Mouse (Mus musculus) midbrain, embryonic 13.5 days (tissue): Measurements from ENCODE around the gene Spg21. TPM values are rescaled to one million over a fixed set of nuclear protein-coding genes. Genes with fewer than 3 reads are reported as not detected.

Experiments used
- ATAC-seq: fragments of 200-750 bp; cut with Nextera tagmentation; 2 replicates; pipeline ENCODE4 v1.8.0; 2017; ENCODE audit warnings: mild to moderate bottlenecking, moderate TSS enrichment, moderate library complexity
- H3K27ac ChIP-seq: fragments of 300-500 bp; sonication (generic); 2 replicates; pipeline ENCODE4 v1.5.1; 2015; ENCODE audit warnings: inconsistent platforms, mild to moderate bottlenecking, moderate library complexity
- H3K27me3 ChIP-seq: fragments of 300-500 bp; sonication (generic); 2 replicates; pipeline ENCODE4 v1.6.1; 2015; ENCODE audit warnings: mild to moderate bottlenecking, inconsistent platforms
- H3K36me3 ChIP-seq: fragments of 300-500 bp; sonication (generic); 2 replicates; pipeline ENCODE4 v1.6.1; 2015; ENCODE audit warnings: mild to moderate bottlenecking, inconsistent platforms
- H3K4me1 ChIP-seq: fragments of 300-500 bp; sonication (generic); replicated peaks from 2 replicates; pipeline ENCODE4 v1.6.1; 2015; ENCODE audit warnings: inconsistent platforms
- H3K4me2 ChIP-seq: fragments of 300-500 bp; sonication (generic); replicated peaks from 2 replicates; pipeline ENCODE4 v1.6.1; 2015; ENCODE audit warnings: moderate library complexity, mild to moderate bottlenecking, inconsistent platforms
- H3K4me3 ChIP-seq: fragments of 300-500 bp; sonication (generic); replicated peaks from 2 replicates; pipeline ENCODE4 v1.5.1; 2015; ENCODE audit warnings: mild to moderate bottlenecking, inconsistent platforms
- H3K9ac ChIP-seq: fragments of 300-500 bp; sonication (generic); replicated peaks from 2 replicates; pipeline ENCODE4 v1.6.1; 2015; ENCODE audit warnings: mild to moderate bottlenecking, inconsistent platforms
- H3K9me3 ChIP-seq: fragments of 300-500 bp; sonication (generic); 2 replicates; pipeline ENCODE4 v1.6.1; 2016; ENCODE audit warnings: mild to moderate bottlenecking, inconsistent platforms
- WGBS: fragments of 180-500 bp; shearing (Covaris S2); methylation state at CpG from one replicate; pipeline ENCODE4 v1.1.7; 2015; 5-methylcytosine and 5-hydroxymethylcytosine counted together
- polyA plus RNA-seq: library from polyadenylated mRNA; unstranded; fragments of >200 nt; fragmentation: Nextera tagmentation; extraction: Ambion mirVana; gene quantifications from 2 replicates; pipeline ENCODE4 v1.2.1, GENCODE M21; 2015

The Spg21 gene
- 138 and 140 TPM in 2 replicates for polyA plus RNA-seq

GRCm38 (mm10) chr9:65460732-65461442 is at the start of gene Spg21:
Gene Spg21, plus strand, starts transcription at chr9:65460947.
- H3K9ac ChIP-seq = peak within 1 kb of the TSS; percentile 82
- H3K4me2 ChIP-seq = peak within 1 kb of the TSS; percentile 69
- H3K4me3 ChIP-seq = peak within 1 kb of the TSS; percentile 72
- peak; percentile 97 for ATAC-seq
- H3K4me1 ChIP-seq = peaks cover 33% of the 10 kb centered on the region
- H3K27me3 ChIP-seq = no peaks in the 10 kb centered on the region
- no peaks in the 10 kb centered on the region for H3K9me3 ChIP-seq
- peak within 1 kb of the TSS; percentile 86 for H3K27ac ChIP-seq
- peaks cover 10% of the 10 kb centered on the region for H3K36me3 ChIP-seq
- WGBS = 1% methylated on average over 53 of the region's 53 CpGs

GRCm38 (mm10) chr9:65411326-65411725 is 49.4 kb upstream of the Spg21 start:
- H3K9ac ChIP-seq = no peak overlapping the region
- H3K9me3 ChIP-seq = no peaks in the 10 kb centered on the region
- WGBS = 78% methylated on average over 3 of the region's 3 CpGs

GRCm38 (mm10) chr9:65417738-65418137 is 43.0 kb upstream of the Spg21 start:
- WGBS = 53% methylated on average over 3 of the region's 3 CpGs

More at GRCm38 (mm10) chr9:65411326-65411725, 49.4 kb upstream of the Spg21 start:
- Histone ChIP-seq H3K27ac (no peak overlapping the region), H3K36me3 (no peaks in the 10 kb centered on the region), H3K4me1 (no peaks in the 10 kb centered on the region), H3K4me2 (no peak overlapping the region), H3K4me3 (no peak overlapping the region), H3K27me3 (no peaks in the 10 kb centered on the region)
- no peak for ATAC-seq

DNA sequence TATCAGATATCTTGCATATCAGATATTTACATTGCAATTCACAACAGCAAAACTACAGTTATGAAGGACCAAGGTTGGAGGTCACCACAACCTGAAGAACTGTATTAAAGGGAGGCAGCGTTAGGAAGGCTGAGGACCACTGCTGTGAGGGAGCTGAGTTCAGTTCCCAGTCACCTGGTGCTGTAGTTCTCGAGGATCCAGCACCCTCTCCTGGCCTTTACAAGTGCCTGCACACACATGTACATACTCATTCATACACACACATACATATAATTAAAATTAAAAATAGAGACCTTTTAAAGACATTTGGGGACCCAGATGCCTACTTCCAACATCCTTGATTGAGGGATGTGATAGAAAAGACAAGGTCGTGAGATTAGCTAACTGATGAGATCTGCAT is 41.1 kb upstream of the Spg21 start:
- Histone ChIP-seq H3K4me1 (no peaks in the 10 kb centered on the region), H3K9me3 (no peaks in the 10 kb centered on the region), H3K27ac (no peak overlapping the region), H3K4me3 (no peak overlapping the region), H3K4me2 (no peak overlapping the region), H3K27me3 (no peaks in the 10 kb centered on the region), H3K36me3 (no peaks in the 10 kb centered on the region), H3K9ac (no peak overlapping the region)
- ATAC-seq = no peak
- WGBS = 76% methylated on average over 3 of the region's 3 CpGs

More at GRCm38 (mm10) chr9:65417738-65418137, 43.0 kb upstream of the Spg21 start:
- Histone ChIP-seq H3K27ac (no peak overlapping the region), H3K36me3 (no peaks in the 10 kb centered on the region), H3K4me2 (no peak overlapping the region), H3K9ac (no peak overlapping the region), H3K4me3 (no peak overlapping the region), H3K9me3 (no peaks in the 10 kb centered on the region), H3K27me3 (no peaks in the 10 kb centered on the region), H3K4me1 (no peaks in the 10 kb centered on the region)
- ATAC-seq = no peak

DNA sequence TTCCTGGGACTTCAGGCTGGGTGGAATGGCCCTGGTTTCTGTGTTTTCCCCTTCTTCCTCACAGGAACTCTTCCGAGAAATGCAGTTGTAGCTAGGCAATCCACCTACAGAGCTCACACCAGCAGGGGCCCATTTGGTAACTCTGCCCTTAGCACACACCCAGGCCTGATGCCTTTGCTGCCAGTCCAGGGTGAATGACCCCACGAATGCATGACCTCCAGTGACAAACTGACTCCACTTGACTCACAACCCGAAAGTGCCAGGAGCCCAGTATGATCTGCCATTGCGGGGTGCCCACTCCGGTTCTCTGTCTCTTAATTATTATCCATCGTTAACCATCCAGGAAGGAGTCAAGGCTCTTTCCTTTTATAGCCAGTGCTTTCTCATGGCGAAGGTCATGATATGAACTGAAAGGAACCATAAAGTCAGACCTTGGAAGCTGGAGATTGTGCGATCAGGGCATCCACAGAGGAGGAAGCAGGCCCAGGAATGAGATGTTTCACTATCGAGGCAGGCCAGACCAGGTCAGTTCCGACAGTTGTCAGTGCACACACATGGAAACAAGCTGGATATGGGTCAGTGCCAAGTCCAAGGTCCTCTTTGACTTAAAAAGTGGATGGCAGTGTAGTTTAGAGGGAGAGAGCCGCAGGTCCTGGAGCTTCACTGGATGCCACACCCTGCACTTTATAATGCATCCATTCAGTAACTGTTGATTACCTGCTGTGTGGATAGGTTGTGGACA is 37.8 kb upstream of the Spg21 start, which contains the start of gene Slc51b:
TSS of gene Slc51b (minus strand) at position 196 of the 742 bp plus-strand sequence.
- Histone ChIP-seq H3K4me2 (no peak within 1 kb of the TSS), H3K9me3 (no peaks in the 10 kb centered on the region), H3K4me3 (no peak within 1 kb of the TSS), H3K4me1 (no peaks in the 10 kb centered on the region), H3K27me3 (no peaks in the 10 kb centered on the region), H3K9ac (no peak within 1 kb of the TSS), H3K27ac (no peak within 1 kb of the TSS), H3K36me3 (no peaks in the 10 kb centered on the region)
- no peak for ATAC-seq
- 82% methylated on average over 11 of the region's 11 CpGs for WGBS

GRCm38 (mm10) chr9:65424393-65424792 is 36.4 kb upstream of the Spg21 start:
- H3K27ac ChIP-seq = no peak overlapping the region
- no peaks in the 10 kb centered on the region for H3K27me3 ChIP-seq
- H3K36me3 ChIP-seq = no peaks in the 10 kb centered on the region
- H3K4me1 ChIP-seq = no peaks in the 10 kb centered on the region
- no peak for ATAC-seq
- H3K4me3 ChIP-seq = no peak overlapping the region
- no peaks in the 10 kb centered on the region for H3K9me3 ChIP-seq
- H3K4me2 ChIP-seq = no peak overlapping the region
- WGBS = 53% methylated on average over 3 of the region's 3 CpGs
- H3K9ac ChIP-seq = no peak overlapping the region

DNA sequence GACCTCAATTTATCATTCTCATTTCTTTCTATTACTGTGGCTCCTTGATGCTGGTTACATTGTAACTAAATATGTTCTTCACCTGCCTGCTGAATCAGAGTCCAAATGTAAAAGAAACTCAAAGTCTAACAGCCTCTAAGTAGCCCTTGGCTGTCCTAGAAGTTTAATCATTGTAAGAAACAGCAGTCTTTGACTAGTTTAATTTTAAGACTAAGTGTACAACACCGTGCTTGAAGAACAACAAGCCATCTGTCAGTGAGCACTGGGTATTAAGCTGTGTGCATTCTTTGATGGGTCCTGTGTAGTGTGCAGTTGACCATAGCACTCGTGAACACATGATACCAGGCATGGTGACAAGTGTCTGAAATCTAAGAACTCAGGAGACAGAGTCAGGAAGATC is 33.2 kb upstream of the Spg21 start:
- Histone ChIP-seq H3K4me3 (no peak overlapping the region), H3K27ac (no peak overlapping the region), H3K4me1 (no peaks in the 10 kb centered on the region), H3K36me3 (no peaks in the 10 kb centered on the region), H3K9ac (no peak overlapping the region), H3K9me3 (no peaks in the 10 kb centered on the region), H3K4me2 (no peak overlapping the region), H3K27me3 (no peaks in the 10 kb centered on the region)
- ATAC-seq = no peak
- 74% methylated on average over 2 of the region's 2 CpGs for WGBS

DNA sequence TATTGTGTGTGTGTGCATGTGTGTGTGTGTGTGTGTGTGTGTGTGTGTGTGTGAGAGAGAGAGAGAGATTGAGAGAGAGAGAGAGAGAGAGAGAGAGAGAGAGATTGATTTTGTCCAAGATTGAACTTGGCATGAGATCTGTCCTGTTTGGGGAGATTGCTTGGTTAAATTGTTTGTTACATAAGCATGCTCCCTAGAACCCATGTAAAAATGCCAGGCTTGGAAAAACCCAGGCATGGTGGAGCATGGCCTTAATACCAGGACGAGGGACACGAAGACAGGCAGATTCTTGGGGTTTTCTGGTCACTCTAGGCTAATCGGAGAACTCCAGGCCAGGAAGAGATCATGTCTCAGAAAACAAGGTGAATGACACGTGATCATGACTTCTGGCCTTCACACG is 32.7 kb upstream of the Spg21 start:
- H3K4me1 ChIP-seq = no peaks in the 10 kb centered on the region
- no peaks in the 10 kb centered on the region for H3K9me3 ChIP-seq
- no peaks in the 10 kb centered on the region for H3K27me3 ChIP-seq
- no peak overlapping the region for H3K9ac ChIP-seq
- no peak overlapping the region for H3K4me2 ChIP-seq
- no peaks in the 10 kb centered on the region for H3K36me3 ChIP-seq
- no peak for ATAC-seq
- H3K27ac ChIP-seq = no peak overlapping the region
- WGBS = 92% methylated on average over 5 of the region's 5 CpGs
- H3K4me3 ChIP-seq = no peak overlapping the region

DNA sequence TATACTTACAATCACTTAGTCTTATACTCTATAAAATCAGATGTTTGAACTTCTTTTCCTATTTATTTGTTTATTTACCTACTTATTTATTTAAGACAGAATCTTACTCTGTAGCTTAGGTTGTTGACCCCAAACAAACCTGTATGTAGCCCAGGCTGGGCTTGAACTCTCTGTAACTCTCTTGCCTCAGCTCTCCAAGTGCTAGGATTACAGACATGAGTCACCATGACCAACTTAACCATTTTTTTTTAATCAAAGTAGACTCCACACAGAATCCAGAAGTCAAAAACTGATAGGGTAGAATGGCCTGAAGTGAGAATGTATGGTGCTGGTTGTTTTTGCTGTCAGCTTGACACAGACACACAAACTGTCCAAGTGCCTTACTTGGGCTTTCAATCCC is 30.3 kb upstream of the Spg21 start:
- no peaks in the 10 kb centered on the region for H3K36me3 ChIP-seq
- H3K9ac ChIP-seq = no peak overlapping the region
- H3K9me3 ChIP-seq = no peaks in the 10 kb centered on the region
- no peaks in the 10 kb centered on the region for H3K27me3 ChIP-seq
- no peak overlapping the region for H3K27ac ChIP-seq
- H3K4me3 ChIP-seq = no peak overlapping the region
- no peaks in the 10 kb centered on the region for H3K4me1 ChIP-seq
- ATAC-seq = no peak
- no peak overlapping the region for H3K4me2 ChIP-seq

GRCm38 (mm10) chr9:65430921-65431320 is 29.8 kb upstream of the Spg21 start:
- no peak for ATAC-seq
- no peak overlapping the region for H3K4me2 ChIP-seq
- no peak overlapping the region for H3K9ac ChIP-seq
- no peaks in the 10 kb centered on the region for H3K36me3 ChIP-seq
- H3K27ac ChIP-seq = no peak overlapping the region
- 82% methylated on average over 5 of the region's 5 CpGs for WGBS
- no peaks in the 10 kb centered on the region for H3K27me3 ChIP-seq
- H3K9me3 ChIP-seq = no peaks in the 10 kb centered on the region
- H3K4me3 ChIP-seq = no peak overlapping the region
- H3K4me1 ChIP-seq = no peaks in the 10 kb centered on the region

GRCm38 (mm10) chr9:65432236-65432635 is 28.5 kb upstream of the Spg21 start:
- Histone ChIP-seq H3K27me3 (no peaks in the 10 kb centered on the region), H3K36me3 (no peaks in the 10 kb centered on the region), H3K4me2 (no peak overlapping the region), H3K4me3 (no peak overlapping the region), H3K9ac (no peak overlapping the region), H3K4me1 (peaks cover 10% of the 10 kb centered on the region), H3K27ac (no peak overlapping the region), H3K9me3 (no peaks in the 10 kb centered on the region)
- ATAC-seq = no peak
- 3% methylated on average over 3 of the region's 3 CpGs for WGBS

DNA sequence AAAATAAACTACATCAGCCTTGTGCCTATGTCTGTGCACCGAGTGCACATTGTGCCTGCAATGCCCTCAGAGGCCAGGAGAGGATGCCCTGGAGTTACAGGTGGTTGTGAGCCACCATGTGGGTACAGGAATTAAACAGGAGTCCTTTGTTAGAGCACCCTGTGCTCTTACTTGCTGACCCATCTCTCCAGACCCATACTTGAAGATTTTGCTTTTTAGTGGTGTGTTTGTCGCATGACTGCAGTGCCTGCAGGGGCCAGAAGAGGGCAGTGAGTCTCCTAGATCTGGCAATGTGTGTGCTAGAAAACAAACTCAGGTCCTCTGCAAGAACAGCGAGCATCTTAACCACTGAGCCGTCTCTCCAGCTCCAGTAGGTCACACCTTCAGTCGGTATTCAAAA is 26.6 kb upstream of the Spg21 start:
- H3K4me2 ChIP-seq = no peak overlapping the region
- no peak overlapping the region for H3K27ac ChIP-seq
- no peaks in the 10 kb centered on the region for H3K27me3 ChIP-seq
- no peaks in the 10 kb centered on the region for H3K9me3 ChIP-seq
- ATAC-seq = no peak
- H3K9ac ChIP-seq = no peak overlapping the region
- H3K36me3 ChIP-seq = peaks cover 4% of the 10 kb centered on the region; the same call in 1 of the 2 replicates
- H3K4me3 ChIP-seq = no peak overlapping the region
- WGBS = 65% methylated on average over 5 of the region's 5 CpGs
- H3K4me1 ChIP-seq = peaks cover 10% of the 10 kb centered on the region
